10 mouse cellular contexts compared by ENCODE assay signal in genomic region chr19:45615415-45616213, GRCm38 (mm10). TPM values are rescaled to one million over a fixed set of nuclear protein-coding genes. Genes with fewer than 3 reads are reported as not detected.
DNase-seq lines count a peak whose midpoint lies in the region; ATAC-seq and TF ChIP-seq lines count a peak whose summit lies in the region.
"Had no signal": no experiment of that assay in that cellular context is flagged by ENCODE, and none has a peak within 500 bp of the region (broad histone marks: within the 10 kb centered on the region; RNA-seq: fewer than 3 reads in every experiment).

No protein-coding gene starts in this region.

- 80% methylated on average over 12 of the region's 12 CpGs for WGBS in liver, embryonic 12.5 days (ENCODE audit: insufficient replicate concordance)
- 75% methylated on average over 12 of the region's 12 CpGs for WGBS in liver, postnatal 0 days (ENCODE audit: insufficient replicate concordance)
- WGBS in forebrain, embryonic 13.5 days, result 28% methylated on average over 12 of the region's 12 CpGs
- WGBS in limb, embryonic 10.5 days, result 67% methylated on average over 12 of the region's 12 CpGs
- WGBS in neural tube, embryonic 14.5 days, result 32% methylated on average over 12 of the region's 12 CpGs
- 62% methylated on average over 12 of the region's 12 CpGs for WGBS in cerebellum, adult 2 months

- peaks cover 17% of the 10 kb centered on the region for H3K4me1 ChIP-seq in liver, embryonic 12.5 days
- H3K4me1 ChIP-seq in liver, postnatal 0 days (ENCODE audit: insufficient read depth), result no peaks in the 10 kb centered on the region
- H3K4me1 ChIP-seq in forebrain, embryonic 13.5 days, result peaks cover 34% of the 10 kb centered on the region
- peaks cover 34% of the 10 kb centered on the region for H3K4me1 ChIP-seq in limb, embryonic 10.5 days
- peaks cover 24% of the 10 kb centered on the region for H3K4me1 ChIP-seq in neural tube, embryonic 14.5 days (ENCODE audit: control insufficient read depth, insufficient read depth, low read length)
- H3K4me1 ChIP-seq in cerebellum, adult 2 months (ENCODE audit: control insufficient read depth, insufficient read depth, low read length), result peaks cover 20% of the 10 kb centered on the region

- no peaks in the 10 kb centered on the region for H3K27me3 ChIP-seq in liver, embryonic 12.5 days (replicated peaks)
- no peaks in the 10 kb centered on the region for H3K27me3 ChIP-seq in liver, postnatal 0 days (ENCODE audit: insufficient read depth, low read length)
- peaks cover 49% of the 10 kb centered on the region for H3K27me3 ChIP-seq in forebrain, embryonic 13.5 days
- 0 out of 2 replicates have a peak, but pooled peaks cover 7% of the 10 kb centered on the region for H3K27me3 ChIP-seq in limb, embryonic 10.5 days (ENCODE audit: low read depth, poor library complexity, severe bottlenecking)
- no peaks in the 10 kb centered on the region for H3K27me3 ChIP-seq in neural tube, embryonic 14.5 days (ENCODE audit: control insufficient read depth, insufficient read depth, low read length)
- no peaks in the 10 kb centered on the region for H3K27me3 ChIP-seq in cerebellum, adult 2 months (ENCODE audit: control insufficient read depth, insufficient read depth, low read length)

- H3K9ac ChIP-seq in liver, embryonic 12.5 days, result no peak overlapping the region
- H3K9ac ChIP-seq in liver, postnatal 0 days (replicated peaks), result no peak overlapping the region
- H3K9ac ChIP-seq in forebrain, embryonic 13.5 days, result peak overlapping the region; percentile 12; the same call in 1 of the 2 replicates
- peak overlapping the region; percentile 32; the same call in 1 of the 2 replicates for H3K9ac ChIP-seq in neural tube, embryonic 14.5 days (replicated peaks; ENCODE audit: low read depth, low read length)

- no peak overlapping the region for H3K27ac ChIP-seq in liver, embryonic 12.5 days
- no peak overlapping the region for H3K27ac ChIP-seq in liver, postnatal 0 days (ENCODE audit: low read depth)
- H3K27ac ChIP-seq in forebrain, embryonic 13.5 days, result no peak overlapping the region
- H3K27ac ChIP-seq in limb, embryonic 10.5 days, result peak overlapping the region; percentile 25; the same call in 1 of the 2 replicates
- no peak overlapping the region for H3K27ac ChIP-seq in neural tube, embryonic 14.5 days (ENCODE audit: low read depth, low read length)
- no peak overlapping the region for H3K27ac ChIP-seq in cerebellum, adult 2 months (ENCODE audit: insufficient read depth, low read length)

- no peaks in the 10 kb centered on the region for H3K36me3 ChIP-seq in liver, embryonic 12.5 days
- H3K36me3 ChIP-seq in liver, postnatal 0 days (replicated peaks; ENCODE audit: insufficient read depth, low read length), result no peaks in the 10 kb centered on the region
- no peaks in the 10 kb centered on the region for H3K36me3 ChIP-seq in forebrain, embryonic 13.5 days (ENCODE audit: poor library complexity, severe bottlenecking)
- no peaks in the 10 kb centered on the region for H3K36me3 ChIP-seq in limb, embryonic 10.5 days
- H3K36me3 ChIP-seq in neural tube, embryonic 14.5 days (ENCODE audit: control insufficient read depth, insufficient read depth, low read length), result no peaks in the 10 kb centered on the region

- TF ChIP-seq EP300 in liver, postnatal 0 days (IDR thresholded peaks at IDR 0.05; ENCODE audit: low read depth), result no peak

- no peak overlapping the region for H3K4me2 ChIP-seq in liver, embryonic 12.5 days
- H3K4me2 ChIP-seq in liver, postnatal 0 days (ENCODE audit: low read depth, low read length), result no peak overlapping the region
- no peak overlapping the region for H3K4me2 ChIP-seq in forebrain, embryonic 13.5 days
- H3K4me2 ChIP-seq in neural tube, embryonic 14.5 days (ENCODE audit: low read depth, low read length), result no peak overlapping the region

- TF ChIP-seq POLR2A in cerebellum, adult 2 months (IDR thresholded peaks at IDR 0.05; ENCODE audit: borderline replicate concordance, insufficient read depth, low read length), result no peak

- DNase-seq in liver, postnatal 0 days, result no peak
- no peak for DNase-seq in limb, embryonic 10.5 days (ENCODE audit: low spot score)
- no peak for DNase-seq in testis, postnatal 14 days (ENCODE audit: low spot score)
- no peak for DNase-seq in frontal cortex, adult 2 months (ENCODE audit: extremely low spot score in 1 of 2, low spot score in 1 of 2)
- no peak for DNase-seq in cerebellum, adult 2 months
- DNase-seq: adrenal gland, postnatal 10 days; heart, postnatal 4 days had no signal

- no peak overlapping the region for H3K4me3 ChIP-seq in liver, embryonic 12.5 days
- no peak overlapping the region for H3K4me3 ChIP-seq in liver, postnatal 0 days (ENCODE audit: low read depth, low read length)
- no peak overlapping the region for H3K4me3 ChIP-seq in forebrain, embryonic 13.5 days
- no peak overlapping the region for H3K4me3 ChIP-seq in limb, embryonic 10.5 days
- no peak overlapping the region for H3K4me3 ChIP-seq in neural tube, embryonic 14.5 days (ENCODE audit: low read depth, low read length)
- H3K4me3 ChIP-seq in cerebellum, adult 2 months (replicated peaks; ENCODE audit: insufficient read depth, low read depth, low read length), result no peak overlapping the region

- TF ChIP-seq CTCF in liver, postnatal 0 days (IDR thresholded peaks at IDR 0.05; ENCODE audit: low read depth), result no peak
- TF ChIP-seq CTCF in cerebellum, adult 2 months (IDR thresholded peaks at IDR 0.05; ENCODE audit: borderline replicate concordance, insufficient read depth, low read depth, low read length), result no peak

- no peaks in the 10 kb centered on the region for H3K9me3 ChIP-seq in liver, embryonic 12.5 days (replicated peaks)
- H3K9me3 ChIP-seq in liver, postnatal 0 days (ENCODE audit: low read length), result no peaks in the 10 kb centered on the region
- H3K9me3 ChIP-seq in forebrain, embryonic 13.5 days (replicated peaks), result no peaks in the 10 kb centered on the region
- H3K9me3 ChIP-seq in limb, embryonic 10.5 days (replicated peaks), result no peaks in the 10 kb centered on the region
- H3K9me3 ChIP-seq in neural tube, embryonic 14.5 days (ENCODE audit: control insufficient read depth, low read length), result no peaks in the 10 kb centered on the region

- ATAC-seq in liver, embryonic 12.5 days, result peak; percentile 76
- no peak for ATAC-seq in liver, postnatal 0 days
- ATAC-seq in forebrain, embryonic 13.5 days, result peak; percentile 4; the same call in 1 of the 2 replicates
- peak; percentile 21; the same call in 1 of the 2 replicates for ATAC-seq in neural tube, embryonic 14.5 days (ENCODE audit: low read depth)

RNA-seq across cellular contexts. Expression of gene Fbxw4, which starts 44.5 kb away (rescaled TPM):
- polyA plus RNA-seq in liver, embryonic 12.5 days (2016; fragmentation: Nextera tagmentation; extraction: Ambion mirVana), result 4.3 and 4.6 TPM in 2 replicates
- 2.2 and 3.0 TPM in 2 replicates for polyA plus RNA-seq in liver, postnatal 0 days (2015; fragmentation: Nextera tagmentation; extraction: Ambion mirVana)
- polyA plus RNA-seq in forebrain, embryonic 13.5 days (2015; fragmentation: Nextera tagmentation; extraction: Ambion mirVana), result 3.4 TPM in 2 replicates
- polyA plus RNA-seq in limb, embryonic 10.5 days (2016; fragmentation: Nextera tagmentation; extraction: Ambion mirVana), result 3.9 and 5.3 TPM in 2 replicates
- 6.8 and 8.4 TPM in 2 replicates for polyA plus RNA-seq in neural tube, embryonic 14.5 days (2014; fragmentation: Nextera tagmentation; extraction: Ambion mirVana)
- 53.4 and 66.2 TPM in 2 replicates for polyA plus RNA-seq in frontal cortex, adult 2 months (2012; rRNA removed)
- 43.7 and 44.8 TPM in 2 replicates for polyA plus RNA-seq in cerebellum, adult 2 months (2012; rRNA removed)

RNA-seq across cellular contexts. Expression of gene Gm17018, which starts 55.2 kb away (rescaled TPM):
- polyA plus RNA-seq in liver, embryonic 12.5 days (2016; fragmentation: Nextera tagmentation; extraction: Ambion mirVana), result 21.4 and 25.5 TPM in 2 replicates
- 12.8 and 13.1 TPM in 2 replicates for polyA plus RNA-seq in liver, postnatal 0 days (2015; fragmentation: Nextera tagmentation; extraction: Ambion mirVana)
- 44.0 and 48.1 TPM in 2 replicates for polyA plus RNA-seq in forebrain, embryonic 13.5 days (2015; fragmentation: Nextera tagmentation; extraction: Ambion mirVana)
- polyA plus RNA-seq in limb, embryonic 10.5 days (2016; fragmentation: Nextera tagmentation; extraction: Ambion mirVana), result 43.0 and 43.6 TPM in 2 replicates
- 68.1 and 76.3 TPM in 2 replicates for polyA plus RNA-seq in neural tube, embryonic 14.5 days (2014; fragmentation: Nextera tagmentation; extraction: Ambion mirVana)
- 51.8 and 52.6 TPM in 2 replicates for polyA plus RNA-seq in frontal cortex, adult 2 months (2012; rRNA removed)
- 44.6 and 56.7 TPM in 2 replicates for polyA plus RNA-seq in cerebellum, adult 2 months (2012; rRNA removed)

RNA-seq across cellular contexts. Expression of gene Poll, which starts 55.3 kb away (rescaled TPM):
- polyA plus RNA-seq in liver, embryonic 12.5 days (2016; fragmentation: Nextera tagmentation; extraction: Ambion mirVana), result 9.2 and 9.9 TPM in 2 replicates
- 3.1 and 3.4 TPM in 2 replicates for polyA plus RNA-seq in liver, postnatal 0 days (2015; fragmentation: Nextera tagmentation; extraction: Ambion mirVana)
- 16.2 and 16.7 TPM in 2 replicates for polyA plus RNA-seq in forebrain, embryonic 13.5 days (2015; fragmentation: Nextera tagmentation; extraction: Ambion mirVana)
- polyA plus RNA-seq in limb, embryonic 10.5 days (2016; fragmentation: Nextera tagmentation; extraction: Ambion mirVana), result 22.6 and 25.9 TPM in 2 replicates
- polyA plus RNA-seq in neural tube, embryonic 14.5 days (2014; fragmentation: Nextera tagmentation; extraction: Ambion mirVana), result 9.2 and 11.7 TPM in 2 replicates
- 8.9 and 10.7 TPM in 2 replicates for polyA plus RNA-seq in frontal cortex, adult 2 months (2012; rRNA removed)
- 14.5 and 14.6 TPM in 2 replicates for polyA plus RNA-seq in cerebellum, adult 2 months (2012; rRNA removed)

Comparison
In these comparisons a context has a peak if more than half of its experiments do, and no peak if none do; other contexts are left out.
1. H3K9ac ChIP-seq: peak in forebrain, embryonic 13.5 days (single experiment) and neural tube, embryonic 14.5 days (single experiment); none in liver, embryonic 12.5 days (single experiment) and liver, postnatal 0 days (single experiment).